Mouse (Mus musculus): ENCODE measurements around the gene Rtn1.

Gene Rtn1

DNA sequence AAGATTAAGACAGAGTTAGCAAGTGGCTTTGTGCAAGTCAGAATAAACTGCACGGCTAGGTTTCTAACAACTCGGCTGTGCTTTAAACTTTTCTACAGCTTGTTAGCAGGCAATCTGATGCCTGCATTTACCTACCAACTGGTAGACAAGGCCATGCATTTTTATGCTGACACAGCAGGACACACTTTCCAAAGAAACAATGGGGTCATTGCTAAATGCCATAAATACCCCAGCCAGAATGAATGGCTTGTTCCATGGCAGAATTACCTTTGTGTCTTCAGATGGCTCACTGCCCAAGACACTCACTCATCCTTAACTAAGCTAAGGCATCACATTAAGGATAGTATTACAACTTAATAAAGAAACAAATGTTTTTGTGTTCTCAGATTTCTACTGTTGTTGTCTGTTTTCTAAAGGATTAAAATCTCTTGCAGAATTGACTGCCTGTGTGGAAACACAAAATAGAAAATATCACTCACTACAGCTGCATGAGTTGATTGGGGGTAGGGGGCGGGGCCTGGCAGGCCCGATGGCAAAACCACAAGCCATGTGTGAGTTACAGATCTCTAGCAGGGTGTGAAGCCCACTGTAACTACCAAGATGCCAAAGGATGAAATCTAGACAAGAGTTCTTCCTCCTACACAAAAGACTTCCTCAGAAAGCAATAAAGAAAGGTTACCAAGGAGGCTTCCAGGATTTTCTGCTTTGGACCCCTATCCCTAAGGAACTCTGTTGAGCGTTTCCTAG lies 129.6 kb downstream of the Rtn1 start:
- no peak for DNase-seq (ENCODE audit: low read depth, low spot score)

DNA sequence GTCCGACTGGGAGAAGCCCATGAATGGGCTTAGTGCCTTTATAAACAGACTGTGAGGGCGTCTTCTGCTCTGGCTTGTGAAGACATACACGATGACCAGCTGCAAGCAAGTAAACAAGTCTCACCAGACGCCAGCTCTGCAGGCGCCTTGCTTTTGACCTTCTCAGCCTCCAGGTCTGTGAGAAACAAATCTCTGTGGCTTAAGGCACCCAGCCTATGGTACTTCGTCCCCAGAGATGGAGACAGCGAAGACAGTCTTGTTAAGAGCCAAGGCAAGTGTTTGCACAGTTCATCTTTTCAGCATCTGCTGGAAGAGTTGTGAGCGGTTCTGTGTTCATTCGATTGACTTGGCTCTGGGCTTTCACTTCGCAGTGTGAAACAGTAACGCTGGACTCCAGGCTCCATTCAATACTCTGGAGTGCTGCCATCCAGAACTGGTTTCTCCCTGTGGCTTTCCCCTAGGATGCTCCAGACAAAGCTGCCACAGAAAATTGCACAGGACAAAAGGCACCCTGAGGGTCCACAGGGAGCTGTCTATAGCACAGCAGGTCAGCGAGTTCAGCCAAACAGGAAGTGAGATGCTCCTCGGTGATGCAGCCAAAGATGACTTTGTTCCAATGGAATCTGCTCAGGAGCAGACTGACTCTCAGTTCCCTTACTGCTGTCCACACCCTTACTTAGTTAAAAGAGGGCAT lies 135.0 kb downstream of the Rtn1 start:
- no peak for DNase-seq (ENCODE audit: low read depth, low spot score)

DNA sequence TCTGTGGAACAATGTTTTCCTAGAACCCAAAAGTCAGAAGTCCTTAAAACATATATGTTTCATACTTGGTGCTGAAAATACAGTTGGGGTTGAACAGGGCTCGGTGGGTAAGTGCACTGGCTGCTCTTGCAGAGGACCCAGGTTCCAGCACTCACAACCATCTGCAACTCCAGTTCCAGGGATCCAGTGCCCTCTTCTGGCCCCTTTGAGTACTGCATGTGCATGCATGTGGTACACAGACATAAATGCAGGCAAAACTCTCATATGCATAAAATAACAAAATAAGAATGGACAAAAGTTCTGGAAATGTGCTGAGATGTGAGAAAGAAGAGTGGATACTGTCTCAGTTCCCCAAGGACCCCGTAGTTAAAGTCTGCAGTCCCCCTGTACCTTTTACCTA lies 141.2 kb downstream of the Rtn1 start:
- DNase-seq (ENCODE audit: low read depth, low spot score), result peak; percentile 8

DNA sequence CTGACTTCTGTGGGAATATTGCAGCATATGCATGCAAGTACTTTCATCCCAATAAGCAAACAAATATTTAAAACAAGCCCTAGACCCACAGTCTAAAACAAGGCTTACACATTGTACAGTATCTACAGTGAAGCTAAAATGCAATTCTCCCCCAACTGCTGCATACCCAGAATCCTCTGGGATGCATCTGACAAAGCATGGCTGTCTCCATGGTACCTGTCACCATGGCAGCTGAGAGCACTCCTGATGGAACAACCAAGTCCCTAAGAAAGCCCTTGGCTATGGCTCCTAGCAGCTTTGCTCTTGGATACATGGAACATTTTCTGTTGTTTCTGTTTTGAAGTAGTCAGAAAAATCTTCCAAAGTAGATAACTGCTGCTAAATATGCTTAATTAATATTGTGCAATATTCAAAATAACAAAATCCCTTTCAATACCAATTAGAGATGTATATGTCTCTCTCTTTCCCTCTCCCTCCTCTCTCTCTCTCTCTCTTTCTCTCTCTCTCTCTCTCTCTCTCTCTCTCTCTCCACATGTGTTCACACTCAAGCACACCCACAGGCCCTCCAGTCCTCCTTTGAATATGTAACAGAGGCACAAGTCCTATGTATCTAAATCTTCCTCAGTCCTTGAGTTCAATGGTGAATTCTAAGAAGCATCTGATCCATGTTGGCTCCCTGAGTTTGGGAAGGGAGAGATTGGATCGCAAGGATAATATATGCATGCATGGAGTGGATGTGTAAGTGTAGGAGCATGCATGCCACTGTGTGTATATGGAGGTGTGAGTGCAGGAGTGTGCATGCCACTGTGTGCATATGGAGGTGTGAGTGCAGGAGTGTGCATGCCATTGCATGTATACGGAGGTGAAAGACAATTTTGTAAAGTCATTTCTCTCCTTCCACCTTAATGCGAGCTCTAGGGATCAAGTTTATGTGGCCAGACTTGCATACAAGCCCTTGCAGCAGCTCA lies 143.3 kb downstream of the Rtn1 start:
- DNase-seq (ENCODE audit: low read depth, low spot score), result no peak

DNA sequence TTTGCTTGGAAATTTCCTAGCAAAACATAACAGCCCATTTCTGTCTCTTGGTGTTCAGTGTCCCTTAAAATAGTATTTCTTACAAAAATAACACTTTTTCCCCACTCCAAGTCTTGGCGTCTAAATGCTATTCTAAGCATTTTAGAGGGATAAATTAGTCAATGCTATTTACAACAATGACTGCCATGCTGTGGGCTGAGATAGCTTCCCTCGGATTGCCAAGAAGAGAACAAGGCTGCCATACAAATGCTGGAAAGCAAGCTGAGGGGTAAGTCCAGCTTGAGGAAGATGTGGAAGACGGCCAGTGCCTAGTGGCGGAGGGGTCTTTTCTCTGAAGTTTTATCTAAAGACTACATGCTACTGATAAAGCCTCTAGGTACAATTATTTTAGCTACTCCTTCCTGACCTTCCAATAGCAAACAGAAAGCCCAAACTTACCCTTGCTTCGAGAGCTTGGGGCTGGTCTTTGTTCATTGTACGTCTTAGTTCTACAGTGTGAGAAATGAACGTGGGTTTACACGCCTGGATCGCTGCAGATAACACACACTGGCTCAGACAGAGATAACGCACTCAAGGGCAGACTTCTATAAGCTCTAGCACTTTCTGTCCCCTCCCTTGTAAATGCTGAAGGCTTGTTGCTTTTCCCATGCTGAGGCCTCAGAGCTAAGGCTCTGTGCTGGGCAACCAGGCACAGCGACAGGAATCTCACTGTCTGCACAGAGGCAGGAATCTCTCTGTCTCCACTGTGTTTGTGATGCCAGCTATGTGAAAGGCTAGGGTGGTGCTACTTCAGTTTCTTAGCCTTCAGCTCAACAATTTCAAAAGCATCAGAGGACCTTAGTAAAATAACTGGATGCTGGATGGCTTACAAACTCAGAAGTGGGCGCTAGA lies 145.4 kb downstream of the Rtn1 start:
- DNase-seq (ENCODE audit: low read depth, low spot score), result no peak

DNA sequence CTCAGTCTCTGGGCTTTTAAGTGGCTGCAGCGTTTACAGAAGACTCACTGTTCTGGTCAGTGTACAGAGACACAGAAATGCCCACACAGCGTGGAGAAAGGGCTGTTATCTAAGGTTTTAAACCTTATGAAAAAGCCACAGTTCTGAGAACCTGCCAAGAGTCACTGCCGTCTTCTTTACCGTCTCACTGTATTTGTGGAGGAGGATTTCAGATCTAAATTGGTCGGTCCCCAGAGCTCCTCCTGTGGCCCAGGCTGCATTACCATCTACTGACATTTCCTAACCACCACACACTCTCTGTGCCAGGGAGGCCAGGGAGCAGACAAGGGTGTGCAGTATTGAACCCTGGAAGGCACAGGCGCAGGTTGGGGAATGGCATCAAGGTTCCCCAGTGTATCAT lies 151.9 kb downstream of the Rtn1 start:
- no peak for DNase-seq (ENCODE audit: low read depth, low spot score)

DNA sequence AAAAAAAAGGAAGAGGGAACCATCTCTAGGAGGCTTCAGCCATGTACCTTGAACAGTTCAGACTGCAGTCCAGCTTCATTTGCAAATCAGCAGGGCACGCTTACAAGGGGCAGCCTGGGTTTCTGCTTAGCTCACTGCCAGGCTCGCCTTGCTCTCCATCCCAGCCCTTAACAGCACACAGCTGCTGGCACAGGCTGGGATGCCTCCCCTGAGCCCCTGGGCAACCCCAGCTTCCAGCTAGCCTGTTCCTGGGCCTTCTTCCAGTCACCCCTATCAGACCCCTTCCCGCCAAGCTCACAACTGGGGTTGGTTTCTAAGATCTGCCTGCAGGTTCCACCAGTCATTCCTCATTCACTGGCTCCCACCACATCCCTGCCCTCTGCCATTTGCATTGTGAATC lies 155.8 kb downstream of the Rtn1 start:
- DNase-seq (ENCODE audit: low read depth, low spot score), result no peak

DNA sequence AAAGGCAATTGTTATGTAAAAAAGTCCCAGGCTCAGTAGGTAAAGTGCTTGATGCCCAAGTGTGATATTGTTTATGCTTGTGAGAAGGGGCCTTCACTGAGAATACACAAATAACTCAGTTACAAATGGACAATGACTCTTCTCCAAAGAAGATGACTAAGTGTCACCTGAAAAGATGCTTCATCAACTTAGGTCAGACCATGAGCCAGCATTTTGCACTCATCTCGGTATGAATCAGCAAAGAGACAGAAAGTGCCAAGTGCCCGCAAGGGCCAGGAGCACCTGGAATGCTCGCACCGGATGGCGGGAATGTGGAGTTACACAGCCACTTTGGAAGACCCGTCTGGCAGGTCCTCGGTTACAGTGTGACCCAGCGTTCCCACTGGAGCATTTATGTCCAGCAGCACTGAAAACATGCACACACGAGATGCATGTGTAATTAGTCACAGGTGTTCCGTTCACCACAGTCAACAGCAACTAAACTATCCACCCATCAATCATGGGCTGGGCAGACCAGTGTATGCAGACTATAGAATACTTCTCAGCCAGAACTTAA lies 156.9 kb downstream of the Rtn1 start:
- DNase-seq (ENCODE audit: low read depth, low spot score), result no peak

DNA sequence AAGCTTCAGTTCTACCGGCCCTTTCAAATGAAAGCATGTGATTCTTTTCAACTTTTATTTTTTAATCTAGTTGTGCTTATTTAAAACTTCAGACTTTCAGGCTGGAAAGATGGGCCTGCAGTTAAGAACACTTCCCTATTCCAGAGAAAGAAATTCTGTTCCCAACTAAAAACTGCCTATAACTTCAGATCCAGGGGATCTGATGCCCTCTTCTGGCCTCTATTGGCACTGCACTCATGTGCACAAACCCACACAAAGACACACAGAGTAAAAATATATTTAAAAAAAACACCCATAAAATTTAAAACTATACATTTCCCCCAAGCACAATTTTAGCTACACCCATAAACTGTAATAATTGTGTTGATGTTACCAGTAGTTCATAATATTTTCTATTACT lies 163.9 kb downstream of the Rtn1 start:
- no peak for DNase-seq (ENCODE audit: low read depth, low spot score)

DNA sequence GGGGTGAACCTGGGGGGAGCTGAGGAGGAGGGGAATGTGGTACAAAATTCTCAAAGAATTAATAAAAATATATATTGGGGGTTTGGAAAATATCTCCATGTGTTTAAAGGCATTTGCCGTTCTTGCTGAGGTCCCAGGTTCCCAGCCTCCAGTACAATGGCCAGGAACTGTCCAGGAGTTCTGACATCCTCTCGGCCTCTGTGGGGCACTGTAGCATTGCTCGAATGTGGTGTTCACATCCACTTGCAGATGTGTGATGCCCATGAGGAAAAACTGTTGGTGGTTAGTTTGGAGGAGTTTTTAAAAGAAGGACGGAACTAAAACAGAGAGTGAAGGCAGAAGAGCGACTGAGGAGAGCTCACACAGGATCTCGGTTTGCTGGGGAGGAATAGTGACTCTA lies 166.0 kb downstream of the Rtn1 start:
- DNase-seq (ENCODE audit: low read depth, low spot score), result no peak

DNA sequence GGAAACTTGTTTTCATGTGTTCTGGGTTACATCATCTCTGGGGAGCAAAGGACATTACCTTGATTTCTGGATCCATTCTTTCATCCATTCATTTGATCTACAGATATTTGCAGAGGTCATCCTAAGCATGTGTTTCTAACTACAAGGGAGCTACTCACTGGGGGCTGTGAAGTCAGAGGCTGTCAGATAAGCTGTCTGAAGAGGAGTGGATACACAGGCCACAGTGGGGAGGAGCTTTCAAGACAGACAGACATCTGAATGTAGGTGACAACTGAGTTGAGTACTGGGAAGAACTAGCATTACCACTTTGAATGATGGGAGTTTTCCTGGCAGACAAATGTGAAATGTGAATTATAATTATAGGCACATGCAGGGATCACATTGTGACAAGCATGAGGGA lies 168.3 kb downstream of the Rtn1 start:
- no peak for DNase-seq (ENCODE audit: low read depth, low spot score)

DNA sequence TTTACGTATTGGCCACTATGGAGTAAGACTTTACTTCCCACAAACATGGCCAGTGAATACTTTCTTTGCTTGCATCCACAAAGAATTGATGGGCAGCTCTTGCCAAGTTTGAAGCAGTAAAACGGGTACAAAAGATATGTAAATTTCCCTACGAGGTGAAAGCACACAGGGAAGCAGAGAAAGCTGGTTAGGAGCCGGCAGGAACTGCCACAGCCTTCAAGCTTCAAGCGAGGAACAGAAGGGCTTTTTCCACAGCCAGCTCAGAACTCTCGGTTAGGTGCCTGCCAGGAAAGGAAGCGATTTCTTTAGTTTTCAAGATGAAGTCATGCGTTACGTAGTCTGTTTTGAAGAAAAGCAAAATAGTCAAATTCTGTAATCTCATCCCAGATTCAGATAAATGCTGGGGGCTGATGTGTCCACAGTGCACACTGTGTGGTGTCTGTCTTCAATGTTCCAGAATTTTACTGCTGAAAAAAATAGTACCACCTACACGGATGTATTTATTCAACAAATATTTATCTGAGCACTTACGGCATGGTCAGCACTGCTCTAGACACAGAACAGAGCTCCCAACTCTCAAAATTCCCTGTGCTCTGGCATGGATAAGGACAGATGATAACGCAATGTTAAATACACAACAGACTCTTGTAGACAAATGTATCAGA lies 169.5 kb downstream of the Rtn1 start:
- DNase-seq (ENCODE audit: low read depth, low spot score), result no peak

DNA sequence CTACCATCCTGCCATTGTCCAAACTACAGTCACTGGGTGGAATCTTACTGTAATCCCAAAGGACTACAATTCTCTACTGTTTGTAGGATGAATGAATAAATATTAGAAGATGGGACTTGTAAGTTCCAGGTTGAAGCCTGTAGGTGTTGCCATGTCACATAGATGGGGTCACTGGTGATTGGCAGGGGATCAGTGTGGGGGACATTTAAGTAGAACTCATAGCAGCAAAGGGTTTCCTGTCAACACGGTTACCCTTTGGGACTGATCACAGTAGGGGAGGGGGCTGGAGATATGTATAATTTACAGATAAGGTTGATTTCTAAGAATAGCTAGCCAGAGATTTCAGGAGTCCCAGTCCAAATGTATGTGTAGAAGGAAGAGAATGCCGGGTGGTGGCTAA lies 171.6 kb downstream of the Rtn1 start:
- no peak for DNase-seq (ENCODE audit: low read depth, low spot score)

DNA sequence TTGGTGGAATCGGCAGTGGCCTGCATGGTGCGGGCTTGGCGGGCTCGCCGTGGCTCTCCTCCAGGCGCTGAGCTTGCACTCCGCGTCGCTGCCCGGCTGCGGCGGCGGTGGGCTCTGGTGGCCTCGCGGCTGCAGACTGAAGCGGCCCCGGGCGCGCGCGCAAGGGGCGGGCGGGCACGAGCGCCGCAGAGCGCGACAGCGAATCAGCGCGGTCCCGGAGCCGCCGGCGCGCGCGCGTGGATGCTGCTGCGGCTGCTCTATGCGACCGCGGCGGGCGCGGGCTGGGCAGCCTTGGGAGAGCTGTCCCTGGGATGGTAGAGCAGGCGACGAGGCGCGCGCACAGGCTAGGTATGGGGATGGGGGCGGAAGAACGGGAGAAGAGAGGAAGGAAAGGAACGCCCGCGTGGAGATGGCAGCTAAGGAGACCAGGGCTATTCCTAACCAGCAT lies 172.3 kb downstream of the Rtn1 start:
- DNase-seq (ENCODE audit: low read depth, low spot score), result no peak

DNA sequence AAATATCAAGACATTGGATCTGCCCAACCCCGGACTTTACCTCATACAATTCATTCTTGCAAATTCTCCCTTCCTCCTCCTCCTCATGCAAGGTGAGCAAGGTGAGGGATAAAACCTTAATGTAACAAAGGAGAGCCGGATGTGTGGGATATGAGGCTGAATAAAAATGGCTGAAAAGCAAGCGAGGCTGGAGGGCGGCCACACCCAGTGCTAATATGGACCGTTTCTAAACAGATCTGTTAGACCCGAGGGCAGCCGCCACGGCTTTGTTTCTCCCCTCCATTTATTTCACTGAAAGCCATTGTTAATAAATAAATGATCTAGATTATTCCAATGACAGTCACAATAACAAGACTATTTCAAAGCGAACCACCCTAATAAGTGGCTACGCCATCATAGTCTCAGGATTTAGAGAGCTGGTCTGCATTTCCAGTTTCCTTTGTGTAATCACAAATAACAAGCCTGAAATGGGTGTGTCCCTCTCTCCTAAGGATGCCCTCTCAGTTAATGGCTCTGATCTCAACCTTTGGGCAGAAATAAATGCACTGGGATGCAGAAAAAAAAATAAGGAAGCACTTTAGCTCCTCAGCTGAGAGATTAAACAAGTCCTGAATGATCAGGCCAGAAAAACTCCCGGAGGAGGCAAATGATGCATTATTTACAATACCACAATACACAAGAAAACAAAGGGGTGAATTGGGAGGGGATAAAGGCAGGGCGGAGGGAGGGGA lies 173.1 kb downstream of the Rtn1 start:
- DNase-seq (ENCODE audit: low read depth, low spot score), result no peak

DNA sequence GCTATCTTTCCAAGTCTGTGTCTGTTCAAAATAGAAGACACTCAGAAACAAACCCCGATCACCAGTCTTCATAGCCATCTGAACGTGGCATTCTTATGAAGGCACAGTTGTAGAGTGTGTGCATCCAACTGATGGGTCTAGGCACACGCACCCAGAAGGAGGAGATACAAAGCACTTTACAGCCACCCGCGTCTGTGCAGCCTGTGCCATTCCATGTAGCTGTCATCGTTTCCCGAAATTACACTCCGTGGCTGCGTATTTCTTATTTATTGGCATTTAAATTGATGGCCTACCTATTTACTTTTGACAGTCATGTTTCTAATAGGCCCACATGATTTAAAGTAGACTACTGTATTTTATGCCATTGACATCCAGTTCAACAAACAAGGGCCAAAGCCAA lies 173.9 kb downstream of the Rtn1 start:
- DNase-seq (ENCODE audit: low read depth, low spot score), result no peak

DNA sequence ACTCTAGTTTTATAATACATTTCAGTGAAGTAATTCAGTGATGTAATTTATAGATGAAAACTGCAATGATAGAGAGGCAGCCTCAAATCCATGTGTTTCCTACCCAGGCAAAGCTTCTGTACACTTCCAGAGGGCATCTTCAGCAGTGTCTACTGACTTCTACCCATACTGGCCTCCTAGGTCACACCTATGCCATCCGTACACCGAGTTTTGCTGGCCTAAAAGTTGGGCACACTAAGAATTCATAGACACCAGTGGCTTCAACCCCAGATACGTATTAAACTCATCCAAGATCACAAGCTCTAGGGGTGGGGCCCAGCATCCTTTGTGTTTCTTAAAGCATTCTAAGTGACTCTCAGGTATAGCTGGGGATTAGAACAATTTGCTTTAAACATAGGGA lies 174.7 kb downstream of the Rtn1 start:
- no peak for DNase-seq (ENCODE audit: low read depth, low spot score)

DNA sequence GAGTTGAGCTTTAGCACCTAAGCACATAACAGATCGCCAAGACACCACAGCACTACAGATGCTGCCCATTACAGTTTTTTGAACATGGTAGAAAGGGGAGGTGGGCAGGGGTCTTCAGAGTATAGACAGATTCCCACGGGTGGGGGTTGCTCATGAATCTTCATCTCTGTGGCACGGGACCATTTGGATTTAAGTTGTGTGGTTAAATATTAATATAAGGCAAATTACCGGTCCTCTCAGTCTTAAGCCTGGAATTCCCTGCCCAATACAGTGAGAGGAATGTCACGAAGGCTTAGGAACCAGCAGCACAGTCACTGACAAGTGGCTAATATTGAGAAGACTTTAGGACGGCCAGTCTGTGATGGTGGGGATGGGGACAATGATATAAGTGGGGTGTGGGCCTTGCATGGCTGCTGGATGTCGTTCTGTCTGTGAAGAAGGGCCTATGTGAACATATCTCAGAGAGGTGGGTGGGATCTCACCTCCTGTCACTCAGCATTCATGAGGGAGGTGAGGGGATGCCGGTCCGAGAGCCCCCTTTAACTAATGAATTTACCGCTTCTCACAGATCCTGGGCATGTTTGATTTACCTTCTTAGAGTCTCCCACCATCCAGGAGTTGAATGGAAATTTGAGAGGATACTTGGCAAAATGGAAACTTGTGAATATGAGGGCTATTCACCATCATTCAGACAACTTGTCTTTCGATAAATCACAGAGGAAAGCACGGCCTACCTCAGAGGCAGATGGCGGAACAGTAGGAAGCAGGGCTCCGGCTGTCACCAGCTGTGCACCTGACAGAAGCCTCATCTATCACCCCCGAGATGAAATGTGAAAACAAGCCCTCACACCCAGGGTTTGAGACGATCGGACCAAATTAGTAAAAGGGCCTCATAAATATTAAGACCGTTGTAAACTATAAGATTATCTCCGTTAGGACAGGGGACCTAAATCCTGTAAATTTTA lies 175.7 kb downstream of the Rtn1 start:
- DNase-seq (ENCODE audit: low read depth, low spot score), result no peak

DNA sequence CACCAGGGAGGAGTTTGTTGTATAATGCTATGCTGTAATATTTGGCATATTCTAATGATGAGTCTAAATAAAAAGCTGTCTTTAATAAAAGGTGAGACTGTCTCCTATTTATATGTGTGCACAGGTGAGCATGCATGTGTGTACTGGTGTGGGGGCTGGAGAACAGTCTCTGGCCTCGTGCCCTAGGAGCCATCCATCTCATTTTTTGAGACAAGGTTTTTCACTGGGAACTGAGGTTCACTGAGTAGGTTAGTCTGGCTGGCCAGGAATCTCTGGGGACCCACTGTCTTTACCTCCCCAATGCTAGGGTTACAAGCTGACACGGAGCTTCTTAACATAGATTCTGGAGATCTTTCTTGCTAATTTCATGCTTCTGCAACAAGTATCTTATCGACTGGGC lies 176.7 kb downstream of the Rtn1 start:
- DNase-seq (ENCODE audit: low read depth, low spot score), result no peak
